Mouse (Mus musculus): Measurements from ENCODE around the gene Gpr107. TPM values are rescaled to one million over a fixed set of nuclear protein-coding genes. Genes with fewer than 3 reads are reported as not detected.

The Gpr107 gene
- total RNA-seq, 1 experiment from 2014 or later = 46.8 TPM

DNA sequence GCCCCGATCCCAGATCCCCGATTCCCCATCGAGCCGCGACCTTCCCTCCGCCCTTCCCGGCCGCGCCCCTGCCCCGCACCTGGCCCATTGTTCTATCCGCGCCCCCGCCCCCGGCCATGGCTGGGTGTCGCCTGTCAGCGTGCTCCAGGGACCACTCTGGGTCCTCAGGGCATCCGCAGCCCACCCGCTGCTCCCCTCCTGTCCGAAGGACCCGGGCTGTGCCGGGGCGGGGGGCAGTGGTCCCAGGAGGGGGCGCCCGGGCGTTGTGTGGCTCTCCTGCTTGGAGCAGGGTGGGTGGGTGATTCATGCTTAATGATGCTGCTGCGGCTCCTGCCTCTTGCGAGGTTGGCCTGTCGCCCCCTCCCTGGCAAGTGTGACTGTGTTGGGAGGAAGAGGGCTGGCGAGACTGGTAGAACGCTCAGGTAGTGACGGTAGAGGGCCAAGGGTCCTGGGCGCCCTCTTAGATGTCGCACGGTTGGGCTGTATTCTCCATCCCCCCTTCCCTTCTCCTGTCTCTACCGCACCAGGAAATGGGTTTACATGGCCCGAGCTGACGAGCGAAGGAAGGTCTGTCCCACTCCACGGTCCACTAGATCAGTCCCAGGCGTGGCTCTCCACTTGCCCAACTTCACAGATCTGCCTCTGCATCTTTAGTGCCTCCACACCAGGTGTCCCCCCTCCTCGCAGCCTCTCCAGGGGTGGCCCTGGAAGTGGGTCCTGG is 94.3 kb downstream of the Gpr107 start:
- DNase-seq = peak; percentile 45

DNA sequence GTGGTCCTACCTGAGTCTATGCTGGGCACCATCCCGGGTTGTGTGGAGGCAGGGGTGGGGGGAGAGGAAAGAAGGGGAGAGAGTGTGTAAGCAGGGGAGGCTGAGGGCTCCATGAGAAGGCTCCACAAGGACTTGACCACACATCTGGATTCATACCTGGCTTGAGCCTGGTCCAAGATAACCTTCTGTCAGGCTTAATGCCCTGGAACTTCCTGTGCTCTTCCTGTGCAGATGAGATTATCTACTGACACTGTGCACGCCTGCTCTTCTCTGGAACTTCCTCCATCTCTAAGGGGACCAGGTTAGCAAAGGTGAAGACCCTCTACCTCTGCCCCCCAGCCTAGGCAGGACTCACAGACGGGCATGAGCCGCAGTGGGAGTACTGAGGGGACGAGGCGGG is 96.7 kb downstream of the Gpr107 start:
- DNase-seq = no peak

DNA sequence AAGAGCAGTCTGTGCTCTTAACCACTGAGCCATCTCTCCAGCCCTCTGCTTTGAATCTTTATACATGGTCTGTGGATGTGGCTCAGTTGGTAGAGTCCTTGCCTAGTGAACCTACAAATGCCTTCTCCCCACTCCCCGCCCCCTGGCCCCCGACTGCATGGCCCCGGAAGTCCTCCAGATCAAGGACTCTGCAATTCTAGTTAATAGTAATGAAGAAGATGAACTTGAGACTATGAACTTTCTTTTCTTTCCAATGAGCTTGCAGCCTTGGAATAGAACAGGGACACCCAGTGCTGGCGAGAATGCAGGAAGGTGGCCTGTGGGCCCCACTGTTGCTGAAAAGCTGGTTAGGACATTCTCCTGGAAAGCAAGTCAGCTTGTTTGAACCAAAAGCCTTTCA is 100.1 kb downstream of the Gpr107 start:
- DNase-seq = no peak

DNA sequence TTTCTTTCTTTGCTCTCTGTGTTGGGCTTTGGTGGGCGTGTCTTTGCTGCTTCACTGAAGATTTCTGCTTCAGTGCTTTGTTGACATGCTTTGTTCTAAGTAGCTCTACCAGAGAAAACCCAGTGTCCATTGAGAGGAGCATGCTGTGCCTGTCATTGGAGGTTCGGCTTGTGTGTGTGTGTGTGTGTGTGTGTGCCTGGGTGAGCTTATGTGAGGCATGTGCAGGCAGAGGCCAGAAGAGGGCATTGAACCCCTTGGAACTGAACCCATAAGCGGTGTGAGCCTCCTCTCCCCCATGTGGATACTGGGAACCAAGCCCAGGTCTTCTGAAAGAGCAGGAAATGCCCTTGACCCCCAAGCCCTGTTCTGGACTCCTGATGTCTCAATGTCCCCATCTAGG is 101.3 kb downstream of the Gpr107 start:
- no peak for DNase-seq

DNA sequence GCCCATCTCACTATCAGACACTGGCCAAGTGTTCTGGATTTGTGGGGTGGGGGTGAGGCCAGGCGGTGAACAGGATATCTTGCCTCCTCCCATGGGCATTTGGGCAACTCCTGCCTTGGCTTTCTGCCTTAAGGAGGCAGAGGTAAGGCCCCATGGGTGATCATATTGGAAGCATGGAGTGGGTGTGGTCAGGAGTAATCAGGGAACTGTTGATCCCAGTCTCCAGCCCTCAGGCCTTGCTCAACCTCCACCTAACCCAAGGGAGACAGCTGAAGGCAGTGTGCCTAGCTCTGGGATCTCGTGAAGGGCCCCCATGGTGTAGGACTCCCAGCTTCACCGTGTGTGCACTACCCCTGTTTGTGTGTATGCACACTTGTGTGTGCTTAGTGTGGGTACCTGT is 102.7 kb downstream of the Gpr107 start:
- DNase-seq = peak; percentile 50

DNA sequence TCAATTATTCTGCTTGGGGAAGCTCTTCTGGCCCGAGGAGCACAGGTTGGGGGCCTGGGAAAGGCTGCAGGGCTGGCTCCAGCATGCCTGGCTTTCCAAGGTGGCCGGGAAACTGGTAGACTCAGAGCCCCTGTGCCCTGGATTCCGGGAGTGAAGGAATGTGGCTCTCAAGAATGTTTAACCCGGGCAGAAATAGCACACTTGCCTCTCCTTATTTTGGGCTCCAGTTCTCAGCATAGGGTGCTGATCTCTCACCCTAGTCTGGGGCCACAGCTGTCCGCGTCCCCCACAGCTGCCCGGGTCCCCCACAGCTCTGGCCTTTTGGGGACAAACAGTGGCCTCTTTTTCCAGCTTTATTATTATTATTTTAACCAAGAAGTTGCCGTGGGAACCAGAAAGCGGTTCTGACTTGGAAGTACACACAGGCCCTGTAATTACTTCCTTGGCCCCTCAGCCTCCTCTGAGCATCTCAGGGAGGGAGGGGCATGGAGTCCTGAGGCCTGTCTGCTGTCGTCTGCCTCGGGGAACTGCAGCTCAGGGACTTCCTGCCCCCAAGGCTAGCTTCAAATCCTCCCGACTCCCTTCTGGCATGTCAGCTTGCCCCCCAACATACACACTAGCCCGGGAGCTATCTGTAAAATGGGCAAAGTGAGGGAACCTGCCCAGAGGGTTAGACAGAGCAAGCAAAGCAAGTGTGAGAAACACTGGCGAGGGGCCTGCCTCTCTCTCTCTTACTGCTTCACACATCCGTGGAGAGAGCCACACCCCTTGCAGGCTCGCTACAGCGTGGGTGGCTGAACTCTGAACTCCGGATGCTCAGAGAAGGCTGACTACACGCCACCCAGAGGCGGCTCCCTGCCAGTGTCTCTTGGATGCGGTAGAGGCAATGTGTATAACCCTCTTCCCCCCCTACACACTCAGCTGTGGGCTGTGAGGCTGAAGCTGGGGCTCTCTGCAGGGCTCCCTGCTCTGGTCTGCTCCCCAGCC is 104.1 kb downstream of the Gpr107 start:
- DNase-seq = peak; percentile 77

DNA sequence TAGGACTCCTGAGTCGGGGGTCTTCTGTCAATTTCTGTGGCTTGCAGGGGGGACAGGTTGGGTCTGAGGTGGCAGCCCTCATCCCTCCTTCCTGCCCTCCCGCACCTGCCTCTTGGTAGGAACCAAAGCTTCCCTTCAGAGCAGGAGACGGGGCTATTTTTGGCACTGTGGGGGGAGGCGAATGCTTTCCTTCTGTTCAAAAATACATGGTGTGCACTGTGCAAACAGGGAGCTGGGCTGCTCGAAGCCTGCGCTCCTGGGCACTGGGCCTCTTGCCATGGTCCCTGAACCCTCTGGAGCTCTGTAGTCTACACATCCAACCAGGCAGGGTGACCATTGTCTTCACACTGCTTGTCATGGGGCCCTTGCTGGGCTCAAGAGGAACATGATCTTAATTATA is 105.0 kb downstream of the Gpr107 start:
- DNase-seq = no peak

DNA sequence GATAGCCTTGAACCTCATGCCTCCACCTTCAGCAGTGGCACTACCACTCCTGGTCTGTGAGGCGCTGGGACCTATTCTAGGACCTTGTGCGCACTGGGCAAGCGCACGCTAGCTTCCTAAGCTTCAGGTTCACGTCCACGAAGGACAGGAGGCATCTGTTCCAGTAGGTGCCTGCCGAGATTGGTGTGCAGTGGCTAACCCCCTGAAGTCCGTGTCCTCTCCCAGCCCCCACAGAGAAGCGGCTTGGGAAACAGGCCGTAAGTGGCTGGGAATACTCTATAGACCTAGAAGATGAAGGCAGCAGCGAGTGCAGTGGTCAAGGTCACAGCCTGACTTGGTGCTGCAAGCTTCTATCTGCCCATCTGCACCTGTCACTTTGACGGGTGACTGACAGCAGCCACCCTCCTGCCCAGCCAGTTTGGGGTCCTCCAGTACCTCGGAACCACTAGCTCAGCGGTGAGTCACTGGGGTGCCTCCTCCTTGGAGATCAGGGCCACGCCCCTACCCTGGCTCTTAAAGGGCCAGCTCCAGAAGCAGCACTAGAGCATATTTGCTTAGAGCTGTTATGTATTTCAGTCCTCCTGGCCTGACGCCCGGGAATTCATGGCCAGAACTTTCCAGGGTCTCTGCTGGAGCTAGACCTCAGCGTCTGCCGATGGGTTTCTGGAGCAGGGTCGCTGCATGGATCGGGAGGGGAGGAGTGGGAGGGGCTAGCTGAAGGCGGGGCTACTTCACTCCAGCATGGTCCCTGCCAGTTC is 106.7 kb downstream of the Gpr107 start:
- peak; percentile 88 for DNase-seq

DNA sequence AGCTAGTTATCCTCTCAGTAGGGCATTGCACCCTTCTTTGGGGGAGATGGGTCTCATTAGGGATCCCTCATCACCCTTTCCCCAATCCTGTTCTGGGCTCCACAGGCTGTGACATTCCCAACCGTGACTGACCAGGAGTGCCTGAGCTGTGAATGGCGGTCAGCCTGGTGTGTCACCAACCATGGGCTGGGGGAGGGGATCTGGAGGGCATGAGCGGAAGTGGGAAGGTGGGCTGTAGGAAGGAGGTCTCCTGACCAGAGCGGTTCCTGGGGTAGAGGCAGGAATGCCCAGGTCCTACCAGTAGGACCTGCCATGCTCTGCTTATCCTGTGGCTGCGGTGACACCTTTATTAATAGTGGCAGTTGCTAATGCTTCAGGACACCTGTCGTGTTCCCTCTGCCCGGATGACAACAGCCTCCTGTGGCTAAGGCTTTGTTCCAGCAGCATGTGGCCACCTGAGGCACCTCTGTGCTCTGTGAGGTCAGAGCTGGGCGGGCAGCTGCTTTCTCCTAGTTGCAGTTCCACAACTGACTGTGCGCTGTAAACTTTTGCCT is 107.3 kb downstream of the Gpr107 start:
- peak; percentile 43 for DNase-seq

DNA sequence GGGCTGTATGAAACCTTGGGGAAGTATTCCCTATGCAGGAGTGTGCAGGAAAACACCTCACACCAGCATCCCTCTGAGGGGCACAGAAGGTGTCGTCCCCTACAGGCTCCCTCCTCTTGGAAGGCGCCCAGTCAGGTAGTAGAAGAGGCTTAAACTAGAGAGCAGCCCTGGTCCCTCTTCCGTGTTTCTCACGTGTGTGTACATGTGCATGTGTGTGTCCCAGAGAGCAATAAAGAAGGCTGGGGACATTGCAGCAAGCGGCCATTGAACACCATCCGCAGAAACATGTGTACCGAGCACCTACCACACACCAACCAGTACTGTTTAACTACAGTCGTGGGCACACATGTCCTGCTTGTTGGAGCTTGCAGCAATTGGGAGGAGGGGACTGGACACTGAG is 108.4 kb downstream of the Gpr107 start:
- DNase-seq = no peak

DNA sequence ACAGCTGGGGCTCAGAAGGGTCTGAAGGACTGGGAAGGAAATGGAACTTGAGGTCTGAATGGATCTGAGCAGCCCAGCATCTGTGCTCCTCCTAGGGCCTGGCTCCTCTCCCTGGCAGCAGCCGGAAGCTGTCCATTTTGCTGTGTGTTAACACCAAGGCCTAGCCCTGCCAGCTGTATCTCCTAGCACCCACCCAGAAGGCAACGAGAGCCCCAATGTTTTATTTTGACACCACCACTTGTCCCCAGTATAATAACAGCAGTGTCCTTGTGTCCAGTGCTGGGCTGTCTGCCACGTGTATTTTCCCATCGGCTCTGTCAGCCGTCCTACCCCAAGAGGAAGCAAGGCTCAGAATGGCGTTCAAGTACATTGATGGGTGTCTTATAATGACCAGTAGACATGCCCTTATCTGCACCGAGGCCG is 110.9 kb downstream of the Gpr107 start:
- no peak for DNase-seq

DNA sequence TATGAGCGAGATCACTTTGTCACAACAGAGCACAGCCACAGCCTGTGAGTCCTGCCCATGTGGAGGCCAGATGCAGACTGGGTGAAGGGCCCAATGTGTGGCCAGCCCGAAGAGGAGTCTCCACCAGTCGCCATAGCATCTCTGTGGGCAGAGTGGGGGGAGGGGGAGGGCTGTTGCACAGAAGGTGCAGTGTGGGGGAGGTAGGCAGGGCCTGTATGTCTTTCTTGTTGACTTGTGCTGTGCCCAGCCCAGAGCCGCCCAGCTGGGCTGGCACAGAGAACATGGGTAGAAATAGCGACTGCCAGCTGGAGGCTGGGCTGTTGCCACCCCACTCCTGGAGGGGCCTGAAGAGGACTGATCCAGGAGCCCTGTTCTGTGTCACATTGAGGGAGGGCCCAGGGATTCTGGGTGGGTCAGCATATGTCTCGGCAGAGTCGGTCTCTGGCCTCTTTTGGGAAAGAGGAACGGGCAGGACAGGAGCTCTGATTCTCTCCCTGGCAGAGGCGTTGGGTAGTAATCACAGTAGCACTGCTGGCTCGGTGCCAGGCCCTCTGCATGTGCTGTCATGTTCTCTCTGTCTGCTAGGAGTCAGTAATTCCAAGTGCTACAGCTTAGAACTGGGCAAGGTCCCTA is 111.7 kb downstream of the Gpr107 start:
- peak; percentile 89 for DNase-seq

DNA sequence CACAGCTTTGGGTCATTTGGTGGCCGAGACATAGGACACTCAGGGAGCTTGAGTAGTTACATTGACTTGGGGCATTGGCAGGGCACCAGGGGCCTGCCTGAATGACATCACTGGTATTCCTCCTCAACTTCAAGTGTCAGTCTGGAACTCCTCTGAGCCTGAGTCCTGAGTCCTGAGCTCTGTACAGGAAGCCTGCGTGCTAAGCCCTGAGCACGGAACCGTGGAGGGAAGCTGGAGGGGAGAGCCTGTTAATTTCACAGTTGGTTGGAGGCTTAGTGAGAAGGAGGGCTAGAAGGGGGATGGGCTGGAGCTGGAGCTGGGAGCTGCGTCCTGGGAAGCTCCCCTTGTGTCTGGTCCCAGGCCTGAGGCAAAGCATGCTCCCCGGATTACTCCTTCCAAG is 115.3 kb downstream of the Gpr107 start:
- DNase-seq = no peak

Other genes starting within 250 kb of the Gpr107 start
- gene Ptges, start 222.5 kb upstream of the Gpr107 start, total RNA-seq (2021) = 11.7 and 12.7 TPM in 2 replicates
- 40.7 and 41.9 TPM in 2 replicates for gene Tor1b, start 199.4 kb upstream of the Gpr107 start, total RNA-seq (2021)
- gene Tor1a, start 184.4 kb upstream of the Gpr107 start, total RNA-seq (2021) = 33.5 and 42.5 TPM in 2 replicates
- 33.0 and 37.0 TPM in 2 replicates for gene BC005624, start 170.1 kb upstream of the Gpr107 start, total RNA-seq (2021)
- 17.4 and 23.5 TPM in 2 replicates for gene Usp20, start 170.0 kb upstream of the Gpr107 start, total RNA-seq (2021)
- 53.0 and 66.5 TPM in 2 replicates for gene Fnbp1, start 10.3 kb upstream of the Gpr107 start, total RNA-seq (2021)
- gene Ncs1, start 93.5 kb downstream of the Gpr107 start, total RNA-seq (2021) = 3.4 and 4.2 TPM in 2 replicates
- 4.3 and 5.8 TPM in 2 replicates for gene Hmcn2, start 162.1 kb downstream of the Gpr107 start, total RNA-seq (2021)

All from adrenal gland, postnatal 14 days (tissue).